ENCODE assay signal across 17 mouse cellular contexts in genomic region chr16:22911986-22912385, GRCm38 (mm10). TPM values are rescaled to one million over a fixed set of nuclear protein-coding genes. Genes with fewer than 3 reads are reported as not detected.
A peak's percentile ranks its signal among the peaks of the same experiment; 100 is the strongest.
DNase-seq lines count a peak whose midpoint lies in the region.
"Had no signal": no experiment of that assay in that cellular context is flagged by ENCODE, and none has a peak within 500 bp of the region (broad histone marks: within the 10 kb centered on the region; RNA-seq: fewer than 3 reads in every experiment).

No protein-coding gene starts in this region.

- DNase-seq in gastrocnemius, postnatal 14 days = peak; percentile 15
- DNase-seq in gastrocnemius, adult 18-20 months (ENCODE audit: low spot score) = no peak
- peak; percentile 14 to 16 for DNase-seq in layer of hippocampus, adult 8-10 months (ENCODE audit: low spot score in 2 of 2)
- DNase-seq in layer of hippocampus, postnatal 36 days = no peak
- peak; percentile 8 for DNase-seq in right cerebral cortex, adult 18-20 months
- DNase-seq in right cerebral cortex, postnatal 14 days = no peak
- DNase-seq in skeletal muscle tissue, adult 2 months (ENCODE audit: low read depth, low spot score) = peak; percentile 7
- DNase-seq in kidney, adult 11 months = no peak
- DNase-seq: adrenal gland, postnatal 10 days; B cell, adult 2 months; cerebellum, adult 11 months; cerebellum, postnatal 25 days; kidney, adult 18-20 months; kidney, postnatal 25 days; thymus, postnatal 14 days had no signal

- intact Hi-C loops in gastrocnemius, postnatal 14 days (cut with DNase I; ENCODE audit: low total_unique reads) = no loop called here

RNA-seq across cellular contexts. Expression of gene Fetub, which starts 6.1 kb away (rescaled TPM):
- not detected for total RNA-seq in gastrocnemius, postnatal 14 days (2021)
- under 1 TPM in 1 of 2 experiments, not detected in 1; 0.45 TPM for total RNA-seq in gastrocnemius, adult 18-20 months (2021)
- total RNA-seq in layer of hippocampus, adult 8-10 months (2022) = under 1 TPM in 3 of 4 experiments, not detected in 1; 0.39 to 0.70 (median 0.41) TPM
- total RNA-seq in layer of hippocampus, postnatal 36 days (2021) = not detected
- total RNA-seq: left cerebral cortex, postnatal 25 days; megakaryocyte-erythroid progenitor cell, adult 5-6 weeks had no signal

RNA-seq across cellular contexts. Expression of gene Ahsg, which starts 20.9 kb away (rescaled TPM):
- total RNA-seq in gastrocnemius, postnatal 14 days (2021) = under 1 TPM; 0.23 to 0.58 TPM
- 1 to 10 TPM in 1 of 2 experiments, not detected in 1; 1.8 TPM for total RNA-seq in gastrocnemius, adult 18-20 months (2021)
- total RNA-seq in layer of hippocampus, adult 8-10 months (2022) = not detected
- not detected for total RNA-seq in layer of hippocampus, postnatal 36 days (2021)
- total RNA-seq: left cerebral cortex, postnatal 25 days; megakaryocyte-erythroid progenitor cell, adult 5-6 weeks had no signal

RNA-seq across cellular contexts. Expression of gene Hrg, which starts 38.9 kb away (rescaled TPM):
- not detected for total RNA-seq in gastrocnemius, postnatal 14 days (2021)
- total RNA-seq in gastrocnemius, adult 18-20 months (2021) = under 1 TPM in 1 of 2 experiments, not detected in 1; 0.21 TPM
- total RNA-seq in layer of hippocampus, adult 8-10 months (2022) = not detected
- total RNA-seq in layer of hippocampus, postnatal 36 days (2021) = not detected
- total RNA-seq: left cerebral cortex, postnatal 25 days; megakaryocyte-erythroid progenitor cell, adult 5-6 weeks had no signal

RNA-seq across cellular contexts. Expression of gene Dnajb11, which starts 54.3 kb away (rescaled TPM):
- total RNA-seq in gastrocnemius, postnatal 14 days (2021) = 10 to 100 TPM; 36.0 to 41.9 TPM
- total RNA-seq in gastrocnemius, adult 18-20 months (2021) = 10 to 100 TPM; 36.7 to 37.4 TPM
- total RNA-seq in layer of hippocampus, adult 8-10 months (2022) = 10 to 100 TPM; 51.4 to 63.3 (median 59.3) TPM
- total RNA-seq in layer of hippocampus, postnatal 36 days (2021) = 10 to 100 TPM; 69.9 to 82.3 TPM

RNA-seq across cellular contexts. Expression of gene Tbccd1, which starts 54.5 kb away (rescaled TPM):
- 1 to 10 TPM; 5.0 to 6.2 TPM for total RNA-seq in gastrocnemius, postnatal 14 days (2021)
- 1 to 10 TPM; 7.2 to 7.9 TPM for total RNA-seq in gastrocnemius, adult 18-20 months (2021)
- 10 to 100 TPM; 12.5 to 15.4 (median 15.3) TPM for total RNA-seq in layer of hippocampus, adult 8-10 months (2022)
- 10 to 100 TPM; 15.2 to 15.8 TPM for total RNA-seq in layer of hippocampus, postnatal 36 days (2021)

Comparison
In these comparisons a context has a peak if more than half of its experiments do, and no peak if none do; other contexts are left out.
1. DNase-seq: peak in gastrocnemius, postnatal 14 days (single experiment), layer of hippocampus, adult 8-10 months (2 of 2), right cerebral cortex, adult 18-20 months (single experiment) and skeletal muscle tissue, adult 2 months (single experiment); none in gastrocnemius, adult 18-20 months (single experiment), layer of hippocampus, postnatal 36 days (0 of 2), right cerebral cortex, postnatal 14 days (single experiment) and kidney, adult 11 months (single experiment).